Mouse (Mus musculus) liver, postnatal 0 days (tissue): ENCODE measurements around the gene Gpsm3. TPM values are rescaled to one million over a fixed set of nuclear protein-coding genes. Genes with fewer than 3 reads are reported as not detected.
A peak's percentile ranks its signal among the peaks of the same experiment; 100 is the strongest.

Experiments used
- ATAC-seq: fragments of 200-750 bp; cut with Nextera tagmentation; 2 replicates; pipeline ENCODE4 v1.8.0; 2017; ENCODE audit warnings: mild to moderate bottlenecking, moderate library complexity
- DNase-seq: peaks from one replicate; pipeline ENCODE4 v3.0.0-alpha.2; 2016
- H3K27ac ChIP-seq: fragments of 300-500 bp; sonication (generic); 2 replicates; pipeline ENCODE4 v1.5.1; 2014; ENCODE audit warnings: antibody characterized with exemption, moderate library complexity, mild to moderate bottlenecking, low read depth
- H3K27me3 ChIP-seq: fragments of 300-500 bp; sonication (generic); 2 replicates; pipeline ENCODE4 v1.6.1; 2014; ENCODE audit warnings: low read length, control low read depth, mixed read lengths; ENCODE audit not compliant: insufficient read depth
- H3K36me3 ChIP-seq: fragments of 300-500 bp; sonication (generic); replicated peaks from 2 replicates; pipeline ENCODE4 v1.6.1; 2014; ENCODE audit warnings: mild to moderate bottlenecking, control low read depth, low read length, moderate library complexity, mixed read lengths; ENCODE audit not compliant: insufficient read depth
- H3K4me1 ChIP-seq: fragments of 300-500 bp; sonication (generic); 2 replicates; pipeline ENCODE4 v1.6.1; 2014; ENCODE audit warnings: antibody characterized with exemption, mild to moderate bottlenecking, control low read depth; ENCODE audit not compliant: insufficient read depth
- H3K4me2 ChIP-seq: fragments of 300-500 bp; sonication (generic); 2 replicates; pipeline ENCODE4 v1.6.1; 2014; ENCODE audit warnings: low read depth, mild to moderate bottlenecking, low read length, moderate library complexity, mixed read lengths
- H3K4me3 ChIP-seq: fragments of 300-500 bp; sonication (generic); 2 replicates; pipeline ENCODE4 v1.5.1; 2014; ENCODE audit warnings: low read depth, low read length
- H3K9ac ChIP-seq: fragments of 300-500 bp; sonication (generic); replicated peaks from 2 replicates; pipeline ENCODE4 v1.6.1; 2014; ENCODE audit warnings: mild to moderate bottlenecking, moderate library complexity
- H3K9me3 ChIP-seq: fragments of 300-500 bp; sonication (generic); 2 replicates; pipeline ENCODE4 v1.6.1; 2016; ENCODE audit warnings: mild to moderate bottlenecking, control low read depth, low read length, mixed read lengths
- CTCF ChIP-seq: sonication (generic); IDR thresholded peaks from 2 replicates; pipeline ENCODE4 v1.5.1; 2016; ENCODE audit warnings: antibody characterized with exemption, low read depth
- EP300 ChIP-seq: IDR thresholded peaks from 2 replicates; pipeline ENCODE4 v1.6.1; 2016; ENCODE audit warnings: antibody characterized with exemption, low read depth, mild to moderate bottlenecking
- WGBS: fragments of 180-500 bp; shearing (Covaris S2); extraction: QIAGEN DNeasy Blood & Tissue Kit; methylation state at CpG from one replicate; pipeline ENCODE4 v1.1.7; 2014; ENCODE audit not compliant: insufficient replicate concordance; 5-methylcytosine and 5-hydroxymethylcytosine counted together
- polyA plus RNA-seq: library from polyadenylated mRNA; unstranded; fragments of >200 nt; fragmentation: Nextera tagmentation; extraction: Ambion mirVana; gene quantifications from 2 replicates; pipeline ENCODE4 v1.2.1, GENCODE M21; 2015

Gene Gpsm3
- polyA plus RNA-seq, 1 experiment from 2014 or later, result 24.7 TPM

DNA sequence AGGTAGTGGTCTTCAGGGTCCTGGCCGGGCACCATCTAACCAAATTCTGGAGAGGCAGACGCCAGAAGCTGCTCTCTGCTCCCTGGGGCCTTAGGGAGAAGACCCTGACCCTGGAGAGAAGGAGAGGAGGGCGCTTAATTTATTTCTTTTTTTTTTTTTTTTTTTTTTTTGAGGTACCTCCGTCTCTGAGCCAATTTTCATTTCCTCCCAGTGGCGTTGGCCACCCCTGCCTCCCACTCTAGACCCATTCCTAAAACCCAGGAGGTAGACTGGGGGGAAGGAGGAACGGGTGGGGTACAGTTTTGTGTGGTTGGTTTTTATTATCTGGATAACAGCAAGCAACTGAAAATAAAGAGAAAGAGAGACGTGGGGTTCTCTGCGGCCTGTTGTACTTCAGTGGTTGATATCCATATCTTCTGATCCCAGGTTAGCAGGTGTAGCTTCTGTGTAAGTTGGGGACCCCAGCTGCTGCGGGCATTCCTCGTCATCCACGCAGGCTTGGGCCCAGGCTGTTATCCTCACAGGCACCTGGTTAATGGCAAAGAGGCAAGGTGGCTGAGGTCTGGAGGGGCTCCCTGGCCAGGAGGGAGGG, 23.5 kb downstream of the Gpsm3 start:
- no peak overlapping the region; the same call in 1 of the 2 replicates for H3K27ac ChIP-seq
- H3K36me3 ChIP-seq, result peaks cover 37% of the 10 kb centered on the region
- WGBS, result 63% methylated on average over 11 of the region's 11 CpGs

DNA sequence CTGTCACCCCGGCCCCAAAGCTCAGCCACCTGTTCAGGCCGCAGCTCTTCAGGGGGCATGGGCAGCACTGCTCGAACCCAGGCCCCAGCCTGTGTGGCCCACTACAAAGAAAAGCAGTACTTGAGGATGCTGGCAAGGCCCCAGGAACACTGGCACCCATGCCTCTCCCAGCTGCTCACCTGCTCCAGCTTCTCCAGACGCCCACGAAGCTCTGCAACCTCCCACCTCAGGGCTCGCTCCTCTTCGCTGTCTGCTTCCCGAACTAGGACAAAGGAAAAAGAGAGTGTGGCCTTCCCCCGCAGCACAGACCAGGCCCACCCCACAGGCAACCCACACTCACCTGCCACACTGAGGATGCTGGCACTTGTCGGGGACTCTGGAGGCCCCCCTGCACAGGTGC, 24.2 kb downstream of the Gpsm3 start:
- H3K27ac ChIP-seq, result no peak overlapping the region; the same call in 1 of the 2 replicates
- no peak overlapping the region for H3K9ac ChIP-seq
- H3K4me3 ChIP-seq, result no peak overlapping the region
- H3K9me3 ChIP-seq, result no peaks in the 10 kb centered on the region
- H3K27me3 ChIP-seq, result no peaks in the 10 kb centered on the region
- 91% methylated on average over 10 of the region's 10 CpGs for WGBS
- DNase-seq (no peak), ATAC-seq (no peak)
- H3K4me2 ChIP-seq, result no peak overlapping the region
- TF ChIP-seq EP300 (no peak), CTCF (no peak)
- H3K4me1 ChIP-seq, result no peaks in the 10 kb centered on the region
- H3K36me3 ChIP-seq, result peaks cover 36% of the 10 kb centered on the region

More for the DNA sequence above, 23.5 kb downstream of the Gpsm3 start:
- ATAC-seq, result peak; percentile 70
- Histone ChIP-seq H3K9ac (no peak overlapping the region), H3K9me3 (no peaks in the 10 kb centered on the region), H3K4me1 (peaks cover 5% of the 10 kb centered on the region), H3K27me3 (no peaks in the 10 kb centered on the region), H3K4me2 (no peak overlapping the region), H3K4me3 (no peak overlapping the region)
- DNase-seq, result no peak
- TF ChIP-seq EP300 (peak; percentile 83), CTCF (no peak)

DNA sequence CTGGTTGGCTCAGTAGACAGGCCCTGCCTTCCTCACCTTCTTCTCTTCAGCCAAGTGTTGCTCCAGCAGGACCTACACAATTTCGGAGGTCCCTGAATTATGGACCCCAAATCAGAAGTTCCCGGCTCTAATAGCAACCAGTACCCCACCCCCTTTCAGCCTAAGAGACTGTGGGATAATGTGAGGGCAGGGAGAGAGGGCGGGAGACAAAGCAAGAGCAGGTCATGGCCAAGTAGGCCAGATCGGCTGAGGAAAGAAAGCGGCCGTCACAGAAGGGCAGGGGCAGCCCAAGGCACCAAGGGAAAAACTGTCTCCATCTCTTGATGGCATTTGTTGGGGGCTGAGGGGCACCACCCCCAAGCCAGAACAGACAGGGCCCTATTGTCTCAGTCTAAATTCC, 26.3 kb downstream of the Gpsm3 start, which contains the start of gene Egfl8:
Egfl8 (minus strand) TSS at position 101 of the 400 bp plus-strand sequence.
- no peak within 1 kb of the TSS for H3K4me3 ChIP-seq
- no peak within 1 kb of the TSS for H3K27ac ChIP-seq
- TF ChIP-seq CTCF (no peak), EP300 (no peak)
- WGBS, result 84% methylated on average over 6 of the region's 6 CpGs
- no peaks in the 10 kb centered on the region for H3K4me1 ChIP-seq
- H3K27me3 ChIP-seq, result no peaks in the 10 kb centered on the region
- no peaks in the 10 kb centered on the region for H3K9me3 ChIP-seq
- H3K9ac ChIP-seq, result no peak within 1 kb of the TSS
- ATAC-seq (no peak), DNase-seq (no peak)
- peaks cover 31% of the 10 kb centered on the region for H3K36me3 ChIP-seq
- no peak within 1 kb of the TSS for H3K4me2 ChIP-seq

DNA sequence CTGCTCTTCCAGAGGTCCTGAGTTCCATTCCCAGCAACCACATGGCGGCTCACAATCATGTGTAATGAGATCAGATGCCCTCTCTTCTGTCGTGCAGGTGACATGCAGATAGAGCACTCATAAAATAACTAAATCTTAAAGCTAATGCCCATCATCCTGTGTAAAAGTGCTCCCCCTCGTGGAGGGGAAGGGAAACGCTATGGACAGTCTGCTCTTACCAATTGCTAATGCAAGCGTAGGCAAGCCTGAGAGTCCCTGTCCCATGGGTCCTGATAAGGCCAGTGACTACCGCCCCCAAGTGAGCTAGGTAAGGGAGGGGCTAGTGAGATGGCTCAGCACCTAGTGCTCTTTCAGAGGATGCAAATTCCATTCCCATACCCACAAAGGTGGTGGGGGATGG, 29.4 kb downstream of the Gpsm3 start:
- Histone ChIP-seq H3K4me2 (no peak overlapping the region), H3K4me3 (no peak overlapping the region), H3K27ac (no peak overlapping the region), H3K36me3 (peaks cover 20% of the 10 kb centered on the region), H3K9ac (no peak overlapping the region), H3K9me3 (no peaks in the 10 kb centered on the region), H3K4me1 (no peaks in the 10 kb centered on the region), H3K27me3 (no peaks in the 10 kb centered on the region)
- TF ChIP-seq CTCF (peak; percentile 96), EP300 (no peak)
- 12% methylated on average over 6 of the region's 6 CpGs for WGBS
- DNase-seq (peak; percentile 81), ATAC-seq (peak; percentile 61)

DNA sequence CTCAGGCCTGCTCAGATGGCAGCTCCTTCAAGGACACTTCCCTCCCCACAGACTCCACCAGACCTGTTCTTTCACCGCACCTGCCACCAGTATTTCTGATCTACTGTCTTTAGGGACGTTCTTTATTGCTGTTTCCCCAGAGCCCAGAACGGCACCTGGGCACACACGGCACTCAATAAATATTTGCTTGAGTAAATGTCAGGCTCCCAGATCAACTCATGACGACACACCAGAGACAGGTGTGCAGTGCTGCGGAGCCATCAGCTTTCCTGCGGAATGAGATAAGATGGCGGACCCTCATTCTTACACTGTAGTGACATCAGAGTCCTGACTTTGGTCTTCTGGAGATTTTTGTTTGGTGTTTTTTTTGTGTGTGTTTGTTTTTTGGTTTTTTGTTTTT, 31.4 kb downstream of the Gpsm3 start:
- Histone ChIP-seq H3K9me3 (no peaks in the 10 kb centered on the region), H3K4me1 (0 out of 2 replicates have a peak, but pooled peaks cover under 1% of the 10 kb centered on the region), H3K27ac (0 out of 2 replicates have a peak overlapping the region, but pooled peaks have one; percentile 3), H3K36me3 (peaks cover 22% of the 10 kb centered on the region), H3K27me3 (no peaks in the 10 kb centered on the region), H3K4me3 (no peak overlapping the region), H3K9ac (no peak overlapping the region), H3K4me2 (no peak overlapping the region)
- TF ChIP-seq EP300, result no peak
- TF ChIP-seq CTCF, result no peak
- WGBS, result 66% methylated on average over 8 of the region's 8 CpGs
- ATAC-seq (peak; percentile 65), DNase-seq (no peak)

DNA sequence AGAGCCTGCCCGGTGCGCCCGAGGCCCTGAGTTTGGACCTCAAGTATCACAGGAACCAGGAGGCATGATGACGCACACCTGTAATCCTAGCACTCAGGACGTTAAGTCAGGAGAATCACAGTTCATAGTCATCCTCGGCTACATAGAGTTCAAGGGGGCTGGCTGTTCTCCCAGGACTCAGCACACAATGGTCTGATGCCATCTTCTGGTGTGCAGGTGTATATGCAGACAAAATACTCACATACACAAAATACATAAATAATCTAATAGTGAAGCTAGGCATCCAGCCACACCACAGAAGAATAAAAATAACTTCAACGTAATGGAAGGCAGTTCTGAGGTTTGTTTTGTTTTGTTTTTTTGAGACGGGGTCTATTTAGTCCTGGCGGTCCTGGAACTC, 33.6 kb downstream of the Gpsm3 start:
- 76% methylated on average over 9 of the region's 9 CpGs for WGBS
- Histone ChIP-seq H3K27me3 (0 out of 2 replicates have a peak, but pooled peaks cover under 1% of the 10 kb centered on the region), H3K9ac (no peak overlapping the region), H3K27ac (no peak overlapping the region), H3K4me3 (no peak overlapping the region), H3K9me3 (no peaks in the 10 kb centered on the region), H3K4me2 (no peak overlapping the region), H3K4me1 (peaks cover 18% of the 10 kb centered on the region; the same call in 1 of the 2 replicates), H3K36me3 (peaks cover 20% of the 10 kb centered on the region)
- no peak for DNase-seq
- ATAC-seq, result no peak
- TF ChIP-seq EP300 (no peak), CTCF (peak; percentile 32; the same call in 1 of the 2 replicates)
